Mouse (Mus musculus): ENCODE measurements around the gene Gm10322. TPM values are rescaled to one million over a fixed set of nuclear protein-coding genes. Genes with fewer than 3 reads are reported as not detected.

Gm10322 gene
- polyA plus RNA-seq, 1 experiment from 2014 or later = not detected

GRCm38 (mm10) chr10:59580593-59581149 is 35.2 kb upstream of the Gm10322 start:
- no peak overlapping the region for H3K4me3 ChIP-seq (replicated peaks)
- peaks cover 9% of the 10 kb centered on the region; the same call in 1 of the 2 replicates for H3K4me1 ChIP-seq
- H3K27me3 ChIP-seq = no peaks in the 10 kb centered on the region
- H3K36me3 ChIP-seq (replicated peaks) = no peaks in the 10 kb centered on the region
- no peak overlapping the region for H3K4me2 ChIP-seq
- no peak overlapping the region for H3K9ac ChIP-seq
- H3K9me3 ChIP-seq = no peaks in the 10 kb centered on the region
- H3K27ac ChIP-seq = no peak overlapping the region
- 85% methylated on average over 3 of the region's 3 CpGs for WGBS
- ATAC-seq (ENCODE audit: low FRiP score) = no peak

- Histone ChIP-seq H3K27ac (no peak overlapping the region), H3K9ac (no peak overlapping the region), H3K4me3 (replicated peaks) (no peak overlapping the region), H3K27me3 (no peaks in the 10 kb centered on the region), H3K36me3 (replicated peaks) (no peaks in the 10 kb centered on the region), H3K9me3 (no peaks in the 10 kb centered on the region), H3K4me1 (peaks cover 9% of the 10 kb centered on the region; the same call in 1 of the 2 replicates), H3K4me2 (no peak overlapping the region)
- 50% methylated on average over 1 of the region's 1 CpGs for WGBS
- no peak for ATAC-seq (ENCODE audit: low FRiP score)
Measured at GRCm38 (mm10) chr10:59581826-59582543, 33.9 kb upstream of the Gm10322 start.

- Histone ChIP-seq H3K4me1 (0 out of 2 replicates have a peak, but pooled peaks cover 3% of the 10 kb centered on the region), H3K27ac (no peak overlapping the region), H3K27me3 (no peaks in the 10 kb centered on the region), H3K9me3 (no peaks in the 10 kb centered on the region), H3K4me2 (no peak overlapping the region), H3K36me3 (replicated peaks) (no peaks in the 10 kb centered on the region), H3K4me3 (replicated peaks) (no peak overlapping the region), H3K9ac (no peak overlapping the region)
- 89% methylated on average over 5 of the region's 5 CpGs for WGBS
- no peak for ATAC-seq (ENCODE audit: low FRiP score)
Measured at GRCm38 (mm10) chr10:59585621-59586020, 30.2 kb upstream of the Gm10322 start.

- Histone ChIP-seq H3K4me3 (replicated peaks) (no peak overlapping the region), H3K27me3 (no peaks in the 10 kb centered on the region), H3K4me1 (0 out of 2 replicates have a peak, but pooled peaks cover under 1% of the 10 kb centered on the region), H3K27ac (no peak overlapping the region), H3K36me3 (replicated peaks) (no peaks in the 10 kb centered on the region), H3K4me2 (no peak overlapping the region), H3K9me3 (no peaks in the 10 kb centered on the region), H3K9ac (no peak overlapping the region)
- no peak for ATAC-seq (ENCODE audit: low FRiP score)
- 93% methylated on average over 15 of the region's 15 CpGs for WGBS
Measured at GRCm38 (mm10) chr10:59586821-59587220, 29.0 kb upstream of the Gm10322 start.

GRCm38 (mm10) chr10:59588135-59588534 is 27.7 kb upstream of the Gm10322 start:
- Histone ChIP-seq H3K9ac (no peak overlapping the region), H3K27ac (no peak overlapping the region), H3K4me1 (no peaks in the 10 kb centered on the region), H3K4me2 (no peak overlapping the region), H3K9me3 (no peaks in the 10 kb centered on the region), H3K36me3 (replicated peaks) (no peaks in the 10 kb centered on the region), H3K4me3 (replicated peaks) (no peak overlapping the region), H3K27me3 (no peaks in the 10 kb centered on the region)
- ATAC-seq (ENCODE audit: low FRiP score) = no peak
- WGBS = 87% methylated on average over 7 of the region's 7 CpGs

- WGBS = 91% methylated on average over 7 of the region's 7 CpGs
- H3K27ac ChIP-seq = no peak overlapping the region
- no peaks in the 10 kb centered on the region for H3K4me1 ChIP-seq
- ATAC-seq (ENCODE audit: low FRiP score) = no peak
- H3K4me3 ChIP-seq (replicated peaks) = no peak overlapping the region
- no peaks in the 10 kb centered on the region for H3K9me3 ChIP-seq
- no peaks in the 10 kb centered on the region for H3K27me3 ChIP-seq
- no peak overlapping the region for H3K4me2 ChIP-seq
- H3K9ac ChIP-seq = no peak overlapping the region
- no peaks in the 10 kb centered on the region for H3K36me3 ChIP-seq (replicated peaks)
Measured at GRCm38 (mm10) chr10:59589420-59589819, 26.4 kb upstream of the Gm10322 start.

GRCm38 (mm10) chr10:59589856-59590255 is 26.0 kb upstream of the Gm10322 start:
- no peaks in the 10 kb centered on the region for H3K27me3 ChIP-seq
- no peak overlapping the region for H3K9ac ChIP-seq
- no peak overlapping the region for H3K27ac ChIP-seq
- 89% methylated on average over 13 of the region's 13 CpGs for WGBS
- no peak for ATAC-seq (ENCODE audit: low FRiP score)
- no peak overlapping the region for H3K4me3 ChIP-seq (replicated peaks)
- no peaks in the 10 kb centered on the region for H3K9me3 ChIP-seq
- H3K4me2 ChIP-seq = no peak overlapping the region
- no peaks in the 10 kb centered on the region for H3K36me3 ChIP-seq (replicated peaks)
- no peaks in the 10 kb centered on the region for H3K4me1 ChIP-seq

GRCm38 (mm10) chr10:59590606-59591005 is 25.3 kb upstream of the Gm10322 start:
- H3K4me2 ChIP-seq = no peak overlapping the region
- no peak overlapping the region for H3K27ac ChIP-seq
- no peaks in the 10 kb centered on the region for H3K36me3 ChIP-seq (replicated peaks)
- no peaks in the 10 kb centered on the region for H3K27me3 ChIP-seq
- 95% methylated on average over 9 of the region's 9 CpGs for WGBS
- no peak overlapping the region for H3K9ac ChIP-seq
- no peaks in the 10 kb centered on the region for H3K4me1 ChIP-seq
- no peak overlapping the region for H3K4me3 ChIP-seq (replicated peaks)
- no peak for ATAC-seq (ENCODE audit: low FRiP score)
- no peaks in the 10 kb centered on the region for H3K9me3 ChIP-seq

- ATAC-seq (ENCODE audit: low FRiP score) = no peak
- Histone ChIP-seq H3K27me3 (no peaks in the 10 kb centered on the region), H3K9ac (no peak overlapping the region), H3K9me3 (no peaks in the 10 kb centered on the region), H3K4me3 (replicated peaks) (no peak overlapping the region), H3K4me1 (no peaks in the 10 kb centered on the region), H3K36me3 (replicated peaks) (no peaks in the 10 kb centered on the region), H3K4me2 (no peak overlapping the region), H3K27ac (no peak overlapping the region)
- WGBS = 84% methylated on average over 13 of the region's 13 CpGs
Measured at GRCm38 (mm10) chr10:59593826-59594570, 21.9 kb upstream of the Gm10322 start.

GRCm38 (mm10) chr10:59600516-59600915 is 15.3 kb upstream of the Gm10322 start:
- H3K9ac ChIP-seq = no peak overlapping the region
- WGBS = 88% methylated on average over 8 of the region's 8 CpGs
- H3K4me1 ChIP-seq = 0 out of 2 replicates have a peak, but pooled peaks cover 2% of the 10 kb centered on the region
- no peak for ATAC-seq (ENCODE audit: low FRiP score)
- no peaks in the 10 kb centered on the region for H3K9me3 ChIP-seq
- no peak overlapping the region for H3K4me2 ChIP-seq
- H3K36me3 ChIP-seq (replicated peaks) = no peaks in the 10 kb centered on the region
- no peaks in the 10 kb centered on the region for H3K27me3 ChIP-seq
- H3K4me3 ChIP-seq (replicated peaks) = no peak overlapping the region
- no peak overlapping the region for H3K27ac ChIP-seq

- H3K27me3 ChIP-seq = no peaks in the 10 kb centered on the region
- H3K9me3 ChIP-seq = no peaks in the 10 kb centered on the region
- H3K4me3 ChIP-seq (replicated peaks) = no peak overlapping the region
- H3K9ac ChIP-seq = no peak overlapping the region
- H3K36me3 ChIP-seq (replicated peaks) = no peaks in the 10 kb centered on the region
- ATAC-seq (ENCODE audit: low FRiP score) = no peak
- WGBS = 78% methylated on average over 8 of the region's 8 CpGs
- no peak overlapping the region for H3K4me2 ChIP-seq
- H3K27ac ChIP-seq = no peak overlapping the region
- H3K4me1 ChIP-seq = 0 out of 2 replicates have a peak, but pooled peaks cover 2% of the 10 kb centered on the region
Measured at GRCm38 (mm10) chr10:59602043-59602442, 13.8 kb upstream of the Gm10322 start.

GRCm38 (mm10) chr10:59602891-59603290 is 13.0 kb upstream of the Gm10322 start:
- Histone ChIP-seq H3K9me3 (no peaks in the 10 kb centered on the region), H3K4me2 (no peak overlapping the region), H3K27me3 (no peaks in the 10 kb centered on the region), H3K27ac (no peak overlapping the region), H3K36me3 (replicated peaks) (no peaks in the 10 kb centered on the region), H3K4me3 (replicated peaks) (no peak overlapping the region), H3K4me1 (0 out of 2 replicates have a peak, but pooled peaks cover 2% of the 10 kb centered on the region), H3K9ac (no peak overlapping the region)
- no peak for ATAC-seq (ENCODE audit: low FRiP score)
- WGBS = 77% methylated on average over 14 of the region's 14 CpGs

All from forebrain, embryonic 12.5 days (tissue).